Mouse (Mus musculus): Measurements from ENCODE around the gene Kcnh1. TPM values are rescaled to one million over a fixed set of nuclear protein-coding genes. Genes with fewer than 3 reads are reported as not detected.

Kcnh1 gene
- polyA plus RNA-seq, 1 experiment from 2014 or later, result 3.5 TPM

DNA sequence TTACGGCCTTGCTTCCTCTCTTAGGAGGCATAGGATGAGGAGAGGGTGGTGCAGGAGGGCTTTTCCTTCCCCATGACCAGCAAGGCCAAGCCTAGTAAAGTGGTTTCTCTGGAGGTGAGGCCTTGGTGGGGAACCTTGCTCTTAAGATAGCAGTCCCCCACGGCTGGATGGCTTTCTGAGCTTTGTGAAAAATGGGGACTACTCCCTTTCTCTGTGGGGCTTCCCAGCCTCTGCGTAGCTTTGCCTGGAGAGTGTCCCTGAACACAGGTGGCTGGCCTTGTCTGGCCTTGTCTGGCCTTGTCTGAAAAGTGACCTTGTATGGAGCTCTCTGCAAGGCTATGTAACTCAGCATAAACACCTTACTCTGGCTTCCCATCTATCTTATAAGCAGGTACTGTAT is 56.3 kb downstream of the Kcnh1 start:
- no peaks in the 10 kb centered on the region for H3K27me3 ChIP-seq (replicated peaks; ENCODE audit: control insufficient read depth, insufficient read depth, low read length)
- WGBS, result 69% methylated on average over 3 of the region's 3 CpGs
- H3K4me2 ChIP-seq (ENCODE audit: low read length), result no peak overlapping the region
- H3K9ac ChIP-seq (ENCODE audit: low read depth, low read length), result no peak overlapping the region
- no peaks in the 10 kb centered on the region for H3K36me3 ChIP-seq (ENCODE audit: control insufficient read depth, insufficient read depth, low read length)
- no peak for ATAC-seq
- H3K27ac ChIP-seq (ENCODE audit: low read depth, low read length), result no peak overlapping the region
- H3K4me3 ChIP-seq (ENCODE audit: low read length), result no peak overlapping the region
- H3K9me3 ChIP-seq (ENCODE audit: control insufficient read depth, low read length), result no peaks in the 10 kb centered on the region
- no peaks in the 10 kb centered on the region for H3K4me1 ChIP-seq (ENCODE audit: control insufficient read depth, insufficient read depth, low read depth, low read length)

- Histone ChIP-seq H3K4me1 (ENCODE audit: control insufficient read depth, insufficient read depth, low read depth, low read length) (no peaks in the 10 kb centered on the region), H3K27ac (ENCODE audit: low read depth, low read length) (no peak overlapping the region), H3K9ac (ENCODE audit: low read depth, low read length) (no peak overlapping the region), H3K9me3 (ENCODE audit: control insufficient read depth, low read length) (no peaks in the 10 kb centered on the region), H3K36me3 (ENCODE audit: control insufficient read depth, insufficient read depth, low read length) (no peaks in the 10 kb centered on the region), H3K27me3 (replicated peaks; ENCODE audit: control insufficient read depth, insufficient read depth, low read length) (no peaks in the 10 kb centered on the region), H3K4me3 (ENCODE audit: low read length) (no peak overlapping the region), H3K4me2 (ENCODE audit: low read length) (no peak overlapping the region)
- 89% methylated on average over 5 of the region's 5 CpGs for WGBS
- ATAC-seq, result no peak
Measured at GRCm38 (mm10) chr1:192259146-192259545, 68.6 kb downstream of the Kcnh1 start.

DNA sequence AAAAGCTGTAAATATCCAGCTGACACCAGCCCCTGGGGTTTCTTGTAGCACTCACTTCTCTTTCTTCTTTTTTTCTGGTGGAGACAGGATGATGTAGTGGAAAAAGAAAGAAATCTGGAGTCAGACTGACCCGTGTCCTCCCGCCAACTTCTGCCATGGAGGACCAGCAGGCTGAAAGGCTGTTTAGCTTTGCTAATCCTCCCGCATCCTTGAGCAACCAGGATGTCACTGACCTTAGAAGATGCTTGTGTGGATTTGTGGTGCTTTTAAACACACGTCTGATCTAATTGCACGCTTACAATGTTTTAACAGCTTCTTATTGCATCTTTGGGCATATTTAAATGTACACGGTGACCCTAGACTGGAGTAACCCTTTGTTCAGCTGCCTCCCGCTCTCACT is 69.0 kb downstream of the Kcnh1 start:
- no peaks in the 10 kb centered on the region for H3K27me3 ChIP-seq (replicated peaks; ENCODE audit: control insufficient read depth, insufficient read depth, low read length)
- H3K4me1 ChIP-seq (ENCODE audit: control insufficient read depth, insufficient read depth, low read depth, low read length), result no peaks in the 10 kb centered on the region
- no peak overlapping the region for H3K9ac ChIP-seq (ENCODE audit: low read depth, low read length)
- no peaks in the 10 kb centered on the region for H3K36me3 ChIP-seq (ENCODE audit: control insufficient read depth, insufficient read depth, low read length)
- no peaks in the 10 kb centered on the region for H3K9me3 ChIP-seq (ENCODE audit: control insufficient read depth, low read length)
- no peak for ATAC-seq
- no peak overlapping the region for H3K27ac ChIP-seq (ENCODE audit: low read depth, low read length)
- 83% methylated on average over 7 of the region's 7 CpGs for WGBS
- H3K4me2 ChIP-seq (ENCODE audit: low read length), result no peak overlapping the region
- no peak overlapping the region for H3K4me3 ChIP-seq (ENCODE audit: low read length)

DNA sequence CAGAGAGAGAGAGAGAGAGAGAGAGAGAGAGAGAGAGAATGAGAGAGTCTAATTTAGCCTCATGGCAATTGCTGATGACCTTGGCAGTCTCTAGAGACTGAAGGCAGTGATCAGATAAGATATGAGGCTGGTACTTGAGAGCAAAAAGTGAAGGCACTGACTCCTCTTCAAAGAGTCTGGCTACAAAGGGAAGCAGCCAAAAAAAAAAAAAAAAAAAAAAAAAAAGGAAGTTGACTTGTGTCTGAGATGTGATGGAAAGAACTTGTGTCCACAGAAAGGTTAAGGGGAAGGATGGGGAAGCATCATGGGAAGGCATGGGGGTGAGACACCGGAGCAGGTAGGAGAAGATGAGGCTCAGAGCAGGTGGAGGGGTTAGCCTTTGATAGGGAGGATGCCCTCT is 75.1 kb downstream of the Kcnh1 start:
- Histone ChIP-seq H3K27me3 (replicated peaks; ENCODE audit: control insufficient read depth, insufficient read depth, low read length) (no peaks in the 10 kb centered on the region), H3K4me1 (ENCODE audit: control insufficient read depth, insufficient read depth, low read depth, low read length) (no peaks in the 10 kb centered on the region), H3K27ac (ENCODE audit: low read depth, low read length) (no peak overlapping the region), H3K4me3 (ENCODE audit: low read length) (no peak overlapping the region), H3K9me3 (ENCODE audit: control insufficient read depth, low read length) (no peaks in the 10 kb centered on the region), H3K4me2 (ENCODE audit: low read length) (no peak overlapping the region), H3K36me3 (ENCODE audit: control insufficient read depth, insufficient read depth, low read length) (no peaks in the 10 kb centered on the region), H3K9ac (ENCODE audit: low read depth, low read length) (no peak overlapping the region)
- no peak for ATAC-seq
- 88% methylated on average over 1 of the region's 1 CpGs for WGBS

- 86% methylated on average over 6 of the region's 6 CpGs for WGBS
- Histone ChIP-seq H3K4me3 (ENCODE audit: low read length) (no peak overlapping the region), H3K4me2 (ENCODE audit: low read length) (no peak overlapping the region), H3K4me1 (ENCODE audit: control insufficient read depth, insufficient read depth, low read depth, low read length) (no peaks in the 10 kb centered on the region), H3K27me3 (replicated peaks; ENCODE audit: control insufficient read depth, insufficient read depth, low read length) (no peaks in the 10 kb centered on the region), H3K9me3 (ENCODE audit: control insufficient read depth, low read length) (no peaks in the 10 kb centered on the region), H3K9ac (ENCODE audit: low read depth, low read length) (no peak overlapping the region), H3K27ac (ENCODE audit: low read depth, low read length) (no peak overlapping the region), H3K36me3 (ENCODE audit: control insufficient read depth, insufficient read depth, low read length) (no peaks in the 10 kb centered on the region)
- ATAC-seq, result no peak
Measured at GRCm38 (mm10) chr1:192266956-192267355, 76.4 kb downstream of the Kcnh1 start.

DNA sequence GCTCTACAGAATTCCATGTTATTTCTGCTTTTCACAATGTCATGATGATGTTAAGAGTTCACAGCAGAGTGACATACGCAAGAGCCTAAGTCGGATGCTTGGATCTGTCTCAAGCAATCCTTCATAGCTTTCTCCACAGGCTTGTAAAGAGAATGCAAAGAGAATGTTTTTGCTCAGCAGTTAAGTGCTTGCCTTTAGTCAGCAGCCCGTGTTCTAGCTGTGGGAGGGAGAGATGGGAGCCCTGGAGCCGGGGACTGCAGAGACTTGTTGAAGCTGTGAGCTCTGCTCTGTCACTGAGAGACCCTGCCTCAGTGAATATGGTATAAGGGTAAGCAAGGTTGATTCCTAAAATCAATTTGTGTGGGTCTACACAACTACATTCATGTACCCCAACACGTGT is 78.3 kb downstream of the Kcnh1 start:
- Histone ChIP-seq H3K27ac (ENCODE audit: low read depth, low read length) (no peak overlapping the region), H3K27me3 (replicated peaks; ENCODE audit: control insufficient read depth, insufficient read depth, low read length) (no peaks in the 10 kb centered on the region), H3K4me1 (ENCODE audit: control insufficient read depth, insufficient read depth, low read depth, low read length) (no peaks in the 10 kb centered on the region), H3K4me2 (ENCODE audit: low read length) (no peak overlapping the region), H3K9me3 (ENCODE audit: control insufficient read depth, low read length) (no peaks in the 10 kb centered on the region), H3K4me3 (ENCODE audit: low read length) (no peak overlapping the region), H3K36me3 (ENCODE audit: control insufficient read depth, insufficient read depth, low read length) (no peaks in the 10 kb centered on the region), H3K9ac (ENCODE audit: low read depth, low read length) (no peak overlapping the region)
- WGBS, result 85% methylated on average over 5 of the region's 5 CpGs
- ATAC-seq, result no peak

GRCm38 (mm10) chr1:192269911-192270310 is 79.3 kb downstream of the Kcnh1 start:
- no peaks in the 10 kb centered on the region for H3K4me1 ChIP-seq (ENCODE audit: control insufficient read depth, insufficient read depth, low read depth, low read length)
- no peak overlapping the region for H3K27ac ChIP-seq (ENCODE audit: low read depth, low read length)
- H3K9ac ChIP-seq (ENCODE audit: low read depth, low read length), result no peak overlapping the region
- no peak for ATAC-seq
- 92% methylated on average over 9 of the region's 9 CpGs for WGBS
- H3K4me3 ChIP-seq (ENCODE audit: low read length), result no peak overlapping the region
- no peak overlapping the region for H3K4me2 ChIP-seq (ENCODE audit: low read length)
- H3K27me3 ChIP-seq (replicated peaks; ENCODE audit: control insufficient read depth, insufficient read depth, low read length), result no peaks in the 10 kb centered on the region
- H3K36me3 ChIP-seq (ENCODE audit: control insufficient read depth, insufficient read depth, low read length), result no peaks in the 10 kb centered on the region
- H3K9me3 ChIP-seq (ENCODE audit: control insufficient read depth, low read length), result no peaks in the 10 kb centered on the region

DNA sequence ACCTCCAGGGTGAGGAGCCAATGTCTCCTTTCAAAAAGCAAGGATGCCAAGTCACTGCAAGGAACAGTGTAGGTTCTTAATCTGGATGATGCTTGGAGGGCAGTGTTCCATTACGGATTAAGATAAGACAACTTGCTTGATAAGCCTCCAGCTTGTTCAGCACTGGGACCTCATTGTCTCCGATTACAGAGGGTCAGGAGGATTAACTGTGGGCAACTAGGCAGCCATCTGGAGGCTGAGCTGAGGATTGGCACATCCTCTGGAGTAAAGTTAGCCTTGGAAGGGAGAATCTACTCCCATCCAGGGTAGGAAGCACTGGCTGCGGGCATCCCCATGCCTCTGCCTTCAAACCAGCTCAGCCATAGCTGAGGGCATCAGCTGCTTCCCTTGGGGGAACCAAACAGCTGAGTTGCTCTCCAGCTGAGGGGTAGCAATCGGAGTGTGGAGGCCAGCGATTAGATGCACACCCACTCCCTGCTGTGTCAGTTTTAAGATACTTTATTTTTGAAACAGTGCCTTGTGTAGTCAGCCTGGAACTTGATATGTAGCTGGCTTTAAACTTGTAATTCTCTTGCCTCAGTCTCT is 87.3 kb downstream of the Kcnh1 start:
- ATAC-seq, result no peak
- Histone ChIP-seq H3K36me3 (ENCODE audit: control insufficient read depth, insufficient read depth, low read length) (no peaks in the 10 kb centered on the region), H3K4me3 (ENCODE audit: low read length) (no peak overlapping the region), H3K9ac (ENCODE audit: low read depth, low read length) (no peak overlapping the region), H3K27ac (ENCODE audit: low read depth, low read length) (no peak overlapping the region), H3K9me3 (ENCODE audit: control insufficient read depth, low read length) (no peaks in the 10 kb centered on the region), H3K4me1 (ENCODE audit: control insufficient read depth, insufficient read depth, low read depth, low read length) (no peaks in the 10 kb centered on the region), H3K27me3 (replicated peaks; ENCODE audit: control insufficient read depth, insufficient read depth, low read length) (no peaks in the 10 kb centered on the region), H3K4me2 (ENCODE audit: low read length) (no peak overlapping the region)
- 55% methylated on average over 5 of the region's 5 CpGs for WGBS

GRCm38 (mm10) chr1:192284340-192284739 is 93.8 kb downstream of the Kcnh1 start:
- ATAC-seq, result no peak
- Histone ChIP-seq H3K4me3 (ENCODE audit: low read length) (no peak overlapping the region), H3K9me3 (ENCODE audit: control insufficient read depth, low read length) (no peaks in the 10 kb centered on the region), H3K36me3 (ENCODE audit: control insufficient read depth, insufficient read depth, low read length) (no peaks in the 10 kb centered on the region), H3K4me2 (ENCODE audit: low read length) (no peak overlapping the region), H3K4me1 (ENCODE audit: control insufficient read depth, insufficient read depth, low read depth, low read length) (no peaks in the 10 kb centered on the region), H3K27me3 (replicated peaks; ENCODE audit: control insufficient read depth, insufficient read depth, low read length) (no peaks in the 10 kb centered on the region), H3K27ac (ENCODE audit: low read depth, low read length) (no peak overlapping the region), H3K9ac (ENCODE audit: low read depth, low read length) (no peak overlapping the region)
- 78% methylated on average over 3 of the region's 3 CpGs for WGBS

- Histone ChIP-seq H3K27ac (ENCODE audit: low read depth, low read length) (no peak overlapping the region), H3K4me3 (ENCODE audit: low read length) (no peak overlapping the region), H3K4me1 (ENCODE audit: control insufficient read depth, insufficient read depth, low read depth, low read length) (no peaks in the 10 kb centered on the region), H3K36me3 (ENCODE audit: control insufficient read depth, insufficient read depth, low read length) (no peaks in the 10 kb centered on the region), H3K27me3 (replicated peaks; ENCODE audit: control insufficient read depth, insufficient read depth, low read length) (no peaks in the 10 kb centered on the region), H3K9ac (ENCODE audit: low read depth, low read length) (no peak overlapping the region), H3K4me2 (ENCODE audit: low read length) (no peak overlapping the region), H3K9me3 (ENCODE audit: control insufficient read depth, low read length) (no peaks in the 10 kb centered on the region)
- ATAC-seq, result no peak
- 88% methylated on average over 3 of the region's 3 CpGs for WGBS
Measured at GRCm38 (mm10) chr1:192284950-192285349, 94.4 kb downstream of the Kcnh1 start.
